Mouse (Mus musculus) c-Kit-positive CD71-positive TER-119-positive erythroid progenitor cells, embryonic 14.5 days (primary cell): Measurements from ENCODE around the gene Serp2.

Experiments used
- DNase-seq: peaks from one replicate; pipeline ENCODE4 v3.0.0-alpha.2; 2013; ENCODE audit warnings: low spot score

The Serp2 gene

DNA sequence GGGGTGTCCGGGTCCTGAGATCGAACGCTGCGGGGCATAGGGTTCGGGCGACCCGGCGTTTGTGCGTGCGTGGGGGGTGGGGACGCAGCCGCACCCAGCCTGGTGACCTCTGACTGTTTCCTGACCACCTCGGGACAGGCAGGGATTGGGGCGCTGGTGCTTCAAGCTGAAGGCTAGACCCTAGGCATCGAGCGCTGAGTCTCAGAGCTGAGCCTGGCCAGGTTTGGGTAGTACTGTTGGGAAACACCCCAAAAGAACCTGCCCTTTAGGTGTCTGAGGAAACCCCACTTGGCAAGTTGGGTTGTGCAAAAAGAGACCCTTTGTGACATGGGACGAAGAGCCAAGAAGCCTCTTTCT, at the start of gene Serp2:
Gene Serp2, minus strand, starts transcription at position 38 of the 357 bp plus-strand sequence.
- no peak for DNase-seq

GRCm38 (mm10) chr14:76605931-76606534, 49.3 kb upstream of the Serp2 start:
- no peak for DNase-seq

GRCm38 (mm10) chr14:76604012-76604411, 47.3 kb upstream of the Serp2 start:
- no peak for DNase-seq

DNA sequence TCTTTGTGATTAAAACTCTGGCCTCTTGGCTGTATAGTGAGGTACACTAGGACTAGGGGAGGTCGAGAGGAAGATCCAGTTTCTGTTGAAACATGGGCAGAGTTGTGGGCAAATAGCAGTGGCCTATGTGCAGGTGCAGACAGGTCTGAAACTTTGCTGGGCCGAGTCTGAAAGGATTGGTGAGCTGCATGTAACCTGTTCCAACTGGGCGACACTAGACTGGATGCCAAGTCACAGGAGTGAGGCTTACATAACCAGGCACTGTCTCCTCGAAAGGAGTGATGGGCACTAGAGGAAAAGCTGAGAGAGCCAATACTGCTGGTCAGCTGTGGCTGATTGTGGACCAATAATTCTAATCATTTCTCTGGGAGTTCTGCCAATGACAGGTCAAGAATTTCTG, 45.0 kb upstream of the Serp2 start:
- DNase-seq = no peak

DNA sequence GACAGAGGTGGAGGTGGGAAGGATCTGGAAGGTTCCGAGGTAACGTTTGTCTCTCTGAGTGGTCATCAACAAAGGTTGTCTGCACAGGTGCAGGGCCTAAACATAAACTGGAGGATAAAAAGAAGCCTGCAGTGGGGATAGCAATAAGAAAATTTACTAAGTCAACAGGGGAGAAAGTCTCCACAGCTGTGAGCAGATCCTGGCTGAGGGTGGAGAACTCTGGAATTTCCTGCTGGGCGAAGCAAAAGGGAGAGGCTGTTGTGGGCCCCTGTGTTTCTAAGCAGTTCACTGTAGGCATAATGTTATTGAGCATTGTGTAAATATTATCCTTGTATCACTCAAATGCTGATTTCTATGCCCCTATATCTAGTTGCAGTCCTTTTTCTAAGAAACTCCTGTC, 43.7 kb upstream of the Serp2 start:
- no peak for DNase-seq

DNA sequence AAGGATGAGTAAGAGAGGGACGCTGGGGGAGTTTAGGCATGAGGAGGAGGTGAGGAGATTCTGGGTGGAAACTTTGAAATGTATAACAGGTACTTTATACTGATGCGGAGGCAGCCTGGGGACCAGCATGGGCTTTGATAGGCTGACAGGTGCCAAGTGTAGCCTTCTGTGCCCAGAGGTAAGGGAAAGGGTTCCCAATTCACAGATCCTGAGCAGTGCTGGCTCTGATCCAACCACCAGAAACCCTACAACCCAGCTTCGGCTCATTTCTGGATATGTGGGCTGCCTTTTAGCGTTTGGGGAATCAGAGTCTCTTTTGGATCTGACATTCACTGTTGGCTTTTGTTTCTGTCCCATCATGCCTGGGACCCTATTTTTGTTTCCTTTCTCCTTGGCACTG, 43.0 kb upstream of the Serp2 start:
- no peak for DNase-seq

- DNase-seq = no peak
These were observed 42.0 kb upstream of the Serp2 start for GRCm38 (mm10) chr14:76598518-76599216.

DNA sequence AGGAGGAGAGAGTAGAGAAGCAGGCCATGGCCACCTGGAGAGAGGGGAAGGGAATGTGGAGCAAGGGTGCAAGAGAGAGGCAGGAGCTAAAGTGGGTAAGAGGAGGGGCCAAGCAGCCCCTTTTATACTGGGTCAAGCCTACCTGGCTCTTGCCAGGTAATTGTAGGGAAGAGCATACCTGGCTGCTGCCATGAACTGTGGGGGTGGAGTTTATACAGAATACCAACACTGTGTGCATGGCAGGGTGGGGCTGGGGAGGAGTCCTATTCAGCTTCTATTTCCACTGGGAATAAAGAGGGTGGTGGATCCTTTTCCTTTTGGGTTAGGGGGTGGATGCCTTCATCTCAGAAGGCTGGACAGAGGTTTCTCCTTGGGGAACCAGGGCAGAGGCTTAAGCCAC, 41.1 kb upstream of the Serp2 start:
- no peak for DNase-seq

DNA sequence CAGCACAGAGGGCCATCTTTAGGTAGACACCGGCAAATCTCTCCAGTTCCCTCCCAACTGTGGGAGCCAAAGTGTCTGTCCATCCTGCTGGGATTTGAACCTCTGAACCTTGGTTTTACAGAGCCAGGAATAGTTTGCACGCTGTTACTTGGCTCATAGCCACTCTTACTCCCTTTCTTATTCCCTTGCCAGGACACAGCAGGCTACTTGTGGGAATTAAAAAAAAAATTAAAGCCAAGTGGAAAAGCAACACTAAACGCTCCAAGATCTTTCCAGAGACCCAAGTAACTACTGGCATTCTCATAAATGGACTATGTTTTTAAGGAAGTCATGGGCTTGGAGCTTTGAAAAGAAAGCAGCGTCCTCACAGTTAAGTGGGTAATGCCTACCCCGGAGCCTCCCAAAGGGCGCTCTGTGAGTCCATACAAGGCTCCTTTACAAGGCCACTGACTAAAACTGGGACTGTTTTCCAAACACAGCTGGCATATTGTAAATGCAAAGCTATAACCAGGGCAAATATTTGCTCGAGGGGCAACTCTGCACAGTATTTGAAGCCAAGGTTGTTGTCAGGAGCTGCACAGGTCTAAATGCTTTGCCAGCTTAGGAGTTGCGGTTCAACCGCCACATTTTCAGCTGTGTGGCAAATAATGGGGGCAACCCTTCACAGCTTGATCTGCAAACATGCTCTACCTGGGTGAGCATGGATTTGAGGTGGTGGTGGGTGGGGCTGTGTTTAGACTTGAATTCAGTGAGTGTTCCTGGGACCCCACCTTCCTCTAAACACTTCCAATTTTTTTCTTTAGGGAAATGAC, 38.6 kb upstream of the Serp2 start:
- no peak for DNase-seq

GRCm38 (mm10) chr14:76594351-76594885, 37.7 kb upstream of the Serp2 start:
- DNase-seq = no peak

GRCm38 (mm10) chr14:76593630-76594193, 37.0 kb upstream of the Serp2 start:
- DNase-seq = no peak

GRCm38 (mm10) chr14:76592721-76593120, 36.0 kb upstream of the Serp2 start:
- no peak for DNase-seq

DNA sequence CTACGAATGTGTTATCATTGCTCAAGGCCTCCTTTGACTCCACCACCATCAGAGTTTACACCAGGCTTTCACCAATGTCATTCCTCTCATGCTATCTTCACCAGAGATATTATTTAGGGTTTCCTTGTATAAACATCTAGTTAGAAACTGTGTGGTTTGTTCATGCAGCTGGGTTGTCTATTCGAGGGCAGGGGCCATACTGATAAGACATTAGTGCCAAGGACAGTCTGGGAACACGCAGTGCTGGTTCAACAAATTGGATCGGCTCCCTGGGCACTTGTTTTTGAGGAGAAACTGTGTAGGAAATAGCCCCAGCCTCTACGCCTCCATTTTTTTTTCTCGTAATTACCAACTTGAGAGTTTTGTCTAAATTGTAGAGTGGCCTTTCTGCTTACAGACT, 35.4 kb upstream of the Serp2 start:
- no peak for DNase-seq

- DNase-seq = no peak
These were observed 33.4 kb upstream of the Serp2 start for GRCm38 (mm10) chr14:76590134-76590533.

DNA sequence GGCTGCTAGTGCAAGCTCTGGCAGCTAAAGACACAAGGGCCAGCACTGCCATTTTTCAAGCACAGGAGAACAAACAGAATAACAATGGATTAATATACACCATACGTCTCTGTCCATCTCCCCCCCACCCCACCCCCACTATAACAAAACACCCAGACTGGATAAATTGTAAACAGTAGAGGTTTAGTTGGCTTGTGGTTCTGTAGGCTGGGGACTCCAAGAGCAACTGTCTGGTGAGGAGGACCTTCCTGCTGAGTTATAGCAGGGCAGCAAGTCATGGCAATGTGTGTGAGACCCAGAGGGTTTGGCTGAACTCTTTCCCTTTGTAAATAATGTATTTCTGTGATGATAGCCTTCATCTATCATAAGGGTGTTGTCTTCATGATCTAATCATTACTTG, 33.0 kb upstream of the Serp2 start:
- DNase-seq = no peak

DNA sequence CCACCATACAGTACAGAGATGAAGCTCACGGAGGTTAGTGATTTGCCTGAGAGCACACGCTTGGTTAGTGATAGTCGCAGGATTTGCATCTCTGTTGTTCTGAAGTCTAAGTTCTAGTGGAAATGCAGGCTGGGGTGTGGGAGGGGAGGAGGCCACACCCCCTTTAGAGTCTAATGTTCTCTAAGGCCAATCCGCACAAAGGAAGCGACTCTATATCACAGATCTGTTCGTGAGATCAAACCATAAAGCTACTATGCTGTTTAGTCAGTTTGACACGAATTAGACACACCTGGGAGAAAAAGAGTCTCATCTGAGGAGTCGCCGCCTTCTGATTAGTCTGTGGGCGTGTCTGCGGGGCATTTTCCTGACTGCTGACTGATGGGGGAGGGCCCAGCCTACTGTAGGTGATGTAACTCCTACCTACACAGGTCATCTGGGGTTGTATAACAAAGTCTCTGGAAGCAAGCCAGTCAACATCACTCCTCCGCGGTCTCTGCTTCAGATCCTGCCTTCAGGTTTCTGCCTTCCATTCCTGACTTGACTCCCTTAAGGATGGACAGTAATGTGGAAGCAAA, 29.2 kb upstream of the Serp2 start:
- no peak for DNase-seq

DNA sequence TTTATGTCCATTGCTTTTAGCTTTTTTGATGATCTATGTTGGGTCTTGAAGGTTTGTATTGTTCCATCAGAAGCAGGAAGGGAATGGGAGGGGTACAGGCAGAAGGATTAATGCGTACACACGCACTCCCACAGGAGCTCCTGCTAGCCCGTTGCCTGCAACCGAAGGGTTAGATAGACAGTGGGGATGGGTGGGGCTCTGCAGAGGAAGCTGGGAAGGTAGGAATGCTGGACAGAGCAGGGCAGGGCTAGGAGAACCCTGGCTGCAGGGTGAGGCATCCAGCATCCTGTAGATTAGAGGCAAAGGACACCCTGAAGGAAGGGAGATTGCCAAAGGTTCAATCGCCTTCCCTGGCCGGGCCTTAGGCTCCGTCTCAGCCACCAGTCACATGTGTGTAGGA, 27.3 kb upstream of the Serp2 start:
- no peak for DNase-seq

DNA sequence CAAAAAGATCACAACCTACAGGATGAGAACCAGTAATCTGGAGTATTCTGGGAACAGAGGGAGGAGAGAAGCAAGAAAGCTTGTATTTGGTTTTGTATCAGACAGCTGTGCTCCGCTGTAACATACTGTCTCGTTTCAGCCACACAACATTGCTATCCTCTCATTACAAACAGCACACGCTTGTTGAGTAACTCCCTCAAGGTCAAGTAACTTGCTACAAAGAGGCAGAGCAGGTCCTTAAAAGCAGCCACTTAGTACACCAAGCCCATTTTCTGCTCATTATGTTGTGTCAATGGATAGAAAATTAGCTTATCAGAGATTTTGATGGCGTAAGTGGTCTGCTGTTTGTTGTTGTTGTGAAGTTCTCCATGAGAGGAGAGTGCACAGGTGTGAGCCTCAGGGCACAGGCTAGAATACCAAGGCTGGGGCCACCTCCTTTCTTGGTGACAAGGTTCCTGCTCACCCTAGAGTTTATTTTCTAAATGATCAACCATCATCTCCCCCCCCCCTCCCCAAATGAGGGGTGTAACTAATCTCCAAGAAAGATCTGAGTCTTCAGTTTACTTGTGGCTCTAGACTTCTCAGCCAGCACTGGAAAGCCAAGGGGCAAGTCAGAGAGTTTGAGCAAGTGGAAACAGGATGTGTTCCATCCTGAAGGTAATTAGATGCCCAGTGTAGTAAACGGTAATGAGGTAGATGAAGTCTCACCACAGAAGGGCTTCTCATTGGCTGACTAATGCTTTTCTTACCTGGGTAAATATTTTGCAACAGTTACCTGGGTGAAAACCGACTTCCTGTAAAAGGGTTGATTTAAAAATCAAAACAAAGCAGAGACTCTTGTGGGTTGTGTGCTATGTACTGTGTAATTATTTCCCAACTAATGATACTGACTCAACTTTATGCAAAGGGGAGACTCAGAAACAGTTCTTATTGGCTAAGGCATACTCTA, 25.6 kb upstream of the Serp2 start:
- DNase-seq = no peak

DNA sequence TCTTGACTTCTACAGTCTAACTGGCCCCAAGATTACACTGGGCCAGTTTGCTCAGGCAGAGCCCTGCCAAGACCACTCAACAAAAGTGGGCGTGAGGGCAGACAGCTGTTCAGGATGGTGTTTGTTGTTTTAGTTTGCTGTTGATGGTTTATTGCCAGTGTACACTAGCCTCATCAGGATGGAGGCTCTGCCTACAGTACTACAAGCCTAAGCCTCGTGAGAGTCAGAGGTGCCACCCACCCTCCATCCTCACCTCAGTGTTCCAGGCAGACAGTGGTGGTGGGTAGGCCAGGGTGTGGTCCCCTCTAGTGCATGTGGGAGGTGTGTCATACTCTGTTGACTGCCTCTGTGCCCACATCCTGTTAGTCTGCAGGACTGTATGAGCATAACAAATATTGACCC, 23.0 kb upstream of the Serp2 start:
- DNase-seq = no peak

- no peak for DNase-seq
These were observed 21.2 kb upstream of the Serp2 start for GRCm38 (mm10) chr14:76577840-76578239.

DNA sequence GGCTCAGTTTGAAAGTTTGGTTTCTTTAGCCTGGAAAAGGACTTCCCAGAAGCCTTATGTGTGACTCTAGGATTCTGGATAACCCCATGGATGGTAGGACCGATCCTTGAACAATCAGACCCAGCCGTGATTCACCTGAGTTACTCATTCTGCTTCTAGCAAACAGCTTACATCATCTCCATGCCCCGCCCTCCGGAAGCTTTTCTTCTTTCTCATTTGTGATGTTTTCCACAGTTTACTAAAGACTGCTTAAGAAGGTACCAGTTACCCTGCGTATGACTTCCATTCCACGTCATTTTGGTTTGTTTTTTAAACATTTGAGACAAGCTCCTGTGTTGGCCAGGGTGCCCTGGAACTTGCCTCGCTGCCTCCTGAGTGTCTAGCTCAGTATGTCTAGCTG, 13.6 kb upstream of the Serp2 start:
- DNase-seq = no peak
